Mouse (Mus musculus) MEL (cell line): ENCODE results near the gene Fam166a.

Experiments
- BHLHE40 ChIP-seq: IDR thresholded peaks from 2 replicates; pipeline ENCODE4 v1.6.1; 2012; ENCODE audit warnings: low read depth, mild to moderate bottlenecking, inconsistent platforms, low read length, improper control_type of control experiment, borderline replicate concordance
- CHD1 ChIP-seq: IDR thresholded peaks from 2 replicates; pipeline ENCODE4 v1.6.1; 2012; ENCODE audit warnings: low read depth, mild to moderate bottlenecking, inconsistent platforms, low read length, improper control_type of control experiment
- CTCF ChIP-seq, 3 experiments: IDR thresholded peaks in 2 of 3; conservative IDR thresholded peaks in 1 of 3; 2 replicates each; pipeline ENCODE4 v1.5.1; 2011 to 2012; ENCODE audit warnings: low read length in 3 of 3, low read depth in 2 of 3, mild to moderate bottlenecking in 2 of 3, improper control_type of control experiment in 1 of 3, inconsistent platforms in 1 of 3, mixed read lengths in 1 of 3, moderate library complexity in 1 of 3; ENCODE audit not compliant: control insufficient read depth in 1 of 3, insufficient read depth in 1 of 3, poor library complexity in 1 of 3, severe bottlenecking in 1 of 3
- HCFC1 ChIP-seq: IDR thresholded peaks from 2 replicates; pipeline ENCODE4 v1.6.1; 2012; ENCODE audit warnings: low read depth, mild to moderate bottlenecking, inconsistent platforms, low read length, improper control_type of control experiment, moderate library complexity
- JUND ChIP-seq: IDR thresholded peaks from 2 replicates; pipeline ENCODE4 v1.6.1; 2011; ENCODE audit warnings: low read depth, mild to moderate bottlenecking, improper control_type of control experiment, low read length
- MAZ ChIP-seq: IDR thresholded peaks from 2 replicates; pipeline ENCODE4 v1.6.1; 2012; ENCODE audit warnings: low read depth, mild to moderate bottlenecking, inconsistent platforms, low read length, improper control_type of control experiment
- MEF2A ChIP-seq: IDR thresholded peaks from 2 replicates; pipeline ENCODE4 v1.6.1; 2014; ENCODE audit warnings: low read depth, mild to moderate bottlenecking, inconsistent platforms, low read length, improper control_type of control experiment; ENCODE audit not compliant: poor library complexity, insufficient replicate concordance, severe bottlenecking; ENCODE audit errors: extremely low read depth
- NRF1 ChIP-seq: IDR thresholded peaks from 2 replicates; pipeline ENCODE4 v1.6.1; 2014; ENCODE audit warnings: low read depth, mild to moderate bottlenecking, inconsistent platforms, low read length, improper control_type of control experiment, moderate library complexity; ENCODE audit not compliant: poor library complexity, insufficient read depth, severe bottlenecking
- POLR2A ChIP-seq, 2 experiments: IDR thresholded peaks; 2 replicates each; pipeline ENCODE4 v1.6.1; 2011 to 2012; ENCODE audit warnings: low read length in 2 of 2, mild to moderate bottlenecking in 2 of 2, control low read depth in 1 of 2, improper control_type of control experiment in 1 of 2, low read depth in 1 of 2, moderate library complexity in 1 of 2; ENCODE audit not compliant: control insufficient read depth in 1 of 2, insufficient read depth in 1 of 2, poor library complexity in 1 of 2
- POLR2AphosphoS5 ChIP-seq: IDR thresholded peaks from 2 replicates; pipeline ENCODE4 v1.6.1; 2012; ENCODE audit warnings: low read depth, borderline replicate concordance, mild to moderate bottlenecking, inconsistent platforms, low read length, moderate library complexity, mixed read lengths
- TAL1 ChIP-seq: IDR thresholded peaks from 2 replicates; pipeline ENCODE4 v1.6.1; 2012; ENCODE audit warnings: mild to moderate bottlenecking, inconsistent platforms, low read length, moderate library complexity, mixed read lengths
- ZC3H11A ChIP-seq: IDR thresholded peaks from 2 replicates; pipeline ENCODE4 v1.6.1; 2012; ENCODE audit warnings: low read depth, mild to moderate bottlenecking, inconsistent platforms, low read length, improper control_type of control experiment

DNA sequence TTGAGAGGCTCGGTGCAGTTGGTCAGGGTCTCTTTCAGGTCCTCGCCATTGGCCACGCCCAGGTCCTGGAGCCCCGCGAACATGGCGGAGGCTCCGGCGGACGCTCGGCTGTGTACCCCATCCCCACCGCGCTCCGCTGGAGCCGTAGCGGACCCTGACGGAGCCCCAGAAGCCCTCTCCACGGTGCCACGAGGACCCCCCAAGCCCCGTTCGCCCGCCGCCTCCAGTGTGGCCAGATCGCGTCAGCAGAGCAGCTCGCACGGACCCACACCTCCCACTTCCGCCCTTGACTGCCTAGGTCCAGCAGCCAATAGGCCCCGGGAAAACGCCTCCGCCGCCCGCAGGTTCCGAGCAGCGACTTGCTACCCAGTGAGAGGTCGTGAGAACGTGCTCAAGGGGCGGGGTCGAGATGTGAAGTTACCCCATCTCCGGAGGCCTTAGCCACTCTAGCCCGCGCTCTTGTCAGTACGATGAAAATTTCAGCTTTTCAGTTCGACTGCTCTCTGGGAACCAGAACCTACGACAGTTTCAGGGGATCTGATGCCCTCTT lies 7.3 kb upstream of the Fam166a start, which contains the start of gene Nelfb:
- TF ChIP-seq CHD1 (no peak), HCFC1 (peak; percentile 94), MAZ (peak; percentile 82), CTCF (IDR thresholded peaks at IDR 0.05 in 2 of 3, conservative IDR thresholded peaks at IDR 0.05 in 1 of 3; ENCODE audit: control insufficient read depth in 1 of 3, insufficient read depth in 1 of 3, low read depth in 2 of 3, low read length in 3 of 3, poor library complexity in 1 of 3, severe bottlenecking in 1 of 3) (0 out of 6 replicates have a peak, but pooled peaks of 1 of the 3 experiments have one; percentile 1), ZC3H11A (no peak), POLR2AphosphoS5 (no peak), JUND (no peak), POLR2A (IDR thresholded peaks at IDR 0.05; ENCODE audit: control insufficient read depth in 1 of 2, insufficient read depth in 1 of 2, low read depth in 1 of 2, low read length in 2 of 2, poor library complexity in 1 of 2) (peak; percentile 83 to 96), MEF2A (no peak), NRF1 (peak; percentile 38; the same call in 1 of the 2 replicates), BHLHE40 (peak; percentile 67), TAL1 (no peak)
